Mouse (Mus musculus) MEL (cell line): ENCODE data around the gene Mef2d.

ENCODE experiments used
- CTCF ChIP-seq, 3 experiments: IDR thresholded peaks in 2 of 3; conservative IDR thresholded peaks in 1 of 3; 2 replicates each; pipeline ENCODE4 v1.5.1; 2011 to 2012; ENCODE audit warnings: low read length in 3 of 3, low read depth in 2 of 3, mild to moderate bottlenecking in 2 of 3, improper control_type of control experiment in 1 of 3, inconsistent platforms in 1 of 3, mixed read lengths in 1 of 3, moderate library complexity in 1 of 3; ENCODE audit not compliant: control insufficient read depth in 1 of 3, insufficient read depth in 1 of 3, poor library complexity in 1 of 3, severe bottlenecking in 1 of 3
- JUND ChIP-seq: IDR thresholded peaks from 2 replicates; pipeline ENCODE4 v1.6.1; 2011; ENCODE audit warnings: low read depth, mild to moderate bottlenecking, improper control_type of control experiment, low read length
- NELFE ChIP-seq: IDR thresholded peaks from 2 replicates; pipeline ENCODE4 v1.6.1; 2011; ENCODE audit warnings: low read depth, low read length, improper control_type of control experiment
- NRF1 ChIP-seq: IDR thresholded peaks from 2 replicates; pipeline ENCODE4 v1.6.1; 2014; ENCODE audit warnings: low read depth, mild to moderate bottlenecking, inconsistent platforms, low read length, improper control_type of control experiment, moderate library complexity; ENCODE audit not compliant: poor library complexity, insufficient read depth, severe bottlenecking
- POLR2A ChIP-seq, 2 experiments: IDR thresholded peaks; 2 replicates each; pipeline ENCODE4 v1.6.1; 2011 to 2012; ENCODE audit warnings: low read length in 2 of 2, mild to moderate bottlenecking in 2 of 2, control low read depth in 1 of 2, improper control_type of control experiment in 1 of 2, low read depth in 1 of 2, moderate library complexity in 1 of 2; ENCODE audit not compliant: control insufficient read depth in 1 of 2, insufficient read depth in 1 of 2, poor library complexity in 1 of 2
- RAD21 ChIP-seq: IDR thresholded peaks from 2 replicates; pipeline ENCODE4 v1.6.1; 2011; ENCODE audit warnings: mild to moderate bottlenecking, low read depth, low read length, improper control_type of control experiment
- SMC3 ChIP-seq: IDR thresholded peaks from 2 replicates; pipeline ENCODE4 v1.6.1; 2011; ENCODE audit warnings: low read depth, low read length, improper control_type of control experiment
- TCF12 ChIP-seq: IDR thresholded peaks from 2 replicates; pipeline ENCODE4 v1.6.1; 2014; ENCODE audit warnings: low read depth, mild to moderate bottlenecking, inconsistent platforms, low read length, improper control_type of control experiment, moderate library complexity

- TF ChIP-seq JUND = no peak
- TF ChIP-seq TCF12 = no peak
- TF ChIP-seq NELFE = no peak
- TF ChIP-seq CTCF (IDR thresholded peaks at IDR 0.05 in 2 of 3, conservative IDR thresholded peaks at IDR 0.05 in 1 of 3; ENCODE audit: control insufficient read depth in 1 of 3, insufficient read depth in 1 of 3, low read depth in 2 of 3, low read length in 3 of 3, poor library complexity in 1 of 3, severe bottlenecking in 1 of 3) = no peak
- no peak for TF ChIP-seq SMC3
- no peak for TF ChIP-seq POLR2A (IDR thresholded peaks at IDR 0.05; ENCODE audit: control insufficient read depth in 1 of 2, insufficient read depth in 1 of 2, low read depth in 1 of 2, low read length in 2 of 2, poor library complexity in 1 of 2)
- TF ChIP-seq NRF1 = no peak
- TF ChIP-seq RAD21 = no peak
Measured at GRCm38 (mm10) chr3:88121164-88122131, 20.7 kb upstream of the Mef2d start.
